Mouse (Mus musculus) monocyte, adult 2 months (primary cell): ENCODE data around the gene Zdhhc5.
"Not testable (repeated sequence)": the region's sequence is repeated elsewhere in the genome, so short reads cannot be mapped to it uniquely, and the experiment has no call there.

ENCODE experiments used
- DNase-seq, 2 experiments: peaks; one replicate each; pipeline ENCODE4 v3.0.0; 2022; ENCODE audit warnings: low spot score in 2 of 2, low read depth in 1 of 2

Zdhhc5 gene

DNA sequence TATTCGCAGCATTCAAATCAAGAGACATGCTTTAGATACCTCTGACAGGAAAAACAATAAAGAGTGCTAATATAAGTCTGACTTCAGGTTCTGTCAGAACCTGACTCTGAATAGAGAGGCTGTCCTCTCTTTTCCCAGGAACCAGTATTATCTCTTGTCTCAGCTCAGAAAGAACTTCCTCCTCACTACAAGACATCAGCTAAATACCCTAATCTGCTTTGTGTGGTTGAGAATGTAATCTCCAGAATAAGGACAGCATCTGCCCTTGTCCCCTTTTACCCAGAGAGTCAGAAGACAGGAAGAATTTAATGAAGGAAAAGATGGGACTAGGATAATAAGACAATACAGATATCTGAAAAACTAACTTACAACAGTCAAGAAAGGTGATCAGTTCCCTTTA lies 11.5 kb downstream of the Zdhhc5 start:
- DNase-seq: no peak

GRCm38 (mm10) chr2:84695007-84695695 lies 19.8 kb downstream of the Zdhhc5 start:
- no peak for DNase-seq

DNA sequence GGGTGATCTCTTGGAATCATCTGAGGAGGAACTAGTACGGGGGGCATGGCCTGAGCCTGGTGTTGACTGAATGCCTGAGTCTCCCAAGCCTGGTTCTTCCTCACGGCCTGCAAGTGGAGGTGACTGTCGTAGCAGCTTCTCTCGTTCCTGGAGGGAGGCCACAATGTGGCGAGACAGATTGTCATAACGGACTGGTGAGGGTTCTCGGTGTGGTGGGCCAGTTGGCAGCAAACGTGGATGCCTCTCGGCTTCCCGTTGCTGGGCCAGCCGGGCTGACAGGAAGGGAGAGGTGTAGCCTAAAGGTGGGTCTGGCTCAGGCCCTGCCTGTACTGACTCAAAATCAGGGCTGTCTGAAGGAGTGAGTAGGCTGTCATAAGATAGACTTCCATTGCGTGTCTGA lies 24.9 kb downstream of the Zdhhc5 start:
- no peak for DNase-seq

GRCm38 (mm10) chr2:84688080-84688844 lies 26.7 kb downstream of the Zdhhc5 start:
- DNase-seq: no peak

DNA sequence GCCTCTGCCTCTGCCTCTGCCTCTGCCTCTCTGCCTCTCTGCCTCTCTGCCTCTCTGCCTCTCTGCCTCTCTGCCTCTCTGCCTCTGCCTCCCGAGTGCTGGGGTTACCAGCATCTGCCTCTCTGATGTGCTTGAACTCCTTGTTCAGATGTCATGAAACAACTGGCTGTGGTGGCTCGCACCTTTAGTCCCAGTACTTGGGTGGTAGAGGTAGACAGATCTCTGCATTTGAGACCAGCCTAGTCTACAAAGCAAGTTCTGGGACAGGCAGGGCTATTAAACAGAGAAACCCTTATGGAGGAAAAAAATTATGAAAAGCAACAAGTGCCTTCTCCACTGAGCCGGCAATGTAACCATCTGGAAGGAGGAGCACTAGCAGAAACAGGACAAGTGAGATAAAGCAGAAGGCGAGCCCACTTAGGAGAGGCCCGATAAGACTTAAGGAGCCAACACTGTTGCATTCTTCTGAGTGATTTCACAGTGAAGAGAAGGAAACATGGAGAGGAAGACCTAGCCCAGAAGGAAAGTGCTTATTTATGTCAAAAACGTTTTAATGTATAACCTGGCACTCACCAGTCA lies 32.3 kb downstream of the Zdhhc5 start:
- no peak for DNase-seq

DNA sequence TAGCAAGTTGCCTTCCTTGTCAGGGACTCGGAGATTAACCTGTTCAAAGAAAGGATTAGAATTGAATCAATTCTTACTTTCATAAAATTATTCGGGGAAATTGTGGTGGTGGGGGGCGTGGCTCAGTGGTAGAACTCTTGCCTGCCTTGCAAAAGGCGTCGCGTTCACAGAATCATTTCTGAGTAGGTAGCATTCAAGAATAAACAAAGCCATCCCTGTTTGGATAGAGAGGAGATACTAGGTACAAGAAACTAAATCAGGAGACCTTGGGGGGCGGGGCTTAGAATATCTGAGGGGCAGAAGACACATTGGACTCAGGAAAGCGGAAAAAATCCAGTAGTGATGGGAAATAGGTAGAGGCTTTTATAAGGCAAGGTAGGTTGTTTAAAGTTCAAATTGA lies 36.0 kb downstream of the Zdhhc5 start, which contains the start of gene Tmx2:
Gene Tmx2 (minus strand): TSS at position 125 of the 400 bp plus-strand sequence.
- DNase-seq: no peak

DNA sequence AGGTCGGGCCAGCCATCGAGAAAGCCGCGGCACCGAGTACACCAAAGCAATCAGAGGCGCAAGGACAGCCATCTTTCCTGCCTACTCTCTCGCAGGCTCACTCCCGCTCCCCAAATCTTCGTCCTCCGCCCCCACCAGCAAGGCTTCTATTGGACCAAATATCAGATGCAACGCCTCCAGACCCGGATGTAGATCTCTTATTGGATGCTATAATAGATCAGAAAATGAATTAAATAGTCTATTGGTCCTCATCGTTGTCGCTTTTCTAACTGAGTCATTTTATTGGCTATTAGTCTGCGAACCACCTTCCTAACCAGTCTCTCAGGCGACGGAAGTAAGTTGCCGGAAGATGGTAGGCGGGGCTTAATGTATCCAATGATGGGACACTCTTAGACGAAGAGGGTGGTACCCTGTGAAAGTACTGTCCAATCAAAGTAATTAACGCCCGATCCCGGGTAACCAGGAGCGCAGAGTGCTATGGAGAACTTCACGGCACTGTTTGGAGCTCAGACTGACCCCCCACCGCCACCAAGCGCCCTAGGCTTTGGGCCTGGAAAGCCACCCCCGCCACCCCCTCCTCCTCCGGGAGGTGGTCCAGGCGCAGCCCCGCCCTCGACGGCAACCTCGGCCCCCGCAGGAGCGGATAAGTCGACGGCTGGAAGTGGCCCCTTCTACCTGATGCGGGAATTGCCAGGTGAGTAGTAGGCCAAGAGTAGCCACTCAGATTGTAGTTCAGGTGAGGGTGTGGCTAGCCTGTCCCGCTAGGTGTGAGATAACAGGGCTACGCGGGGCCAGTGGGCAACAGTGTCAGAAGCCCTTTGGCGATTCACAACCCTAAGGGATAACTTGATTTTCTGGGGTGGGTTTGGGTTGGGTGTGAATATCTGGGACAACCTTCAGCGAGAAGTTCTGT lies 36.8 kb downstream of the Zdhhc5 start, which contains the start of the genes Gm28635 and Med19:
Gene Gm28635 (minus strand): TSS at position 74 of the 913 bp plus-strand sequence.
Gene Med19 (plus strand): TSS at position 435 of the 913 bp plus-strand sequence.
- peak; percentile 85 to 94 for DNase-seq

- no peak for DNase-seq
Observed at GRCm38 (mm10) chr2:84677270-84677967, 37.6 kb downstream of the Zdhhc5 start.

DNA sequence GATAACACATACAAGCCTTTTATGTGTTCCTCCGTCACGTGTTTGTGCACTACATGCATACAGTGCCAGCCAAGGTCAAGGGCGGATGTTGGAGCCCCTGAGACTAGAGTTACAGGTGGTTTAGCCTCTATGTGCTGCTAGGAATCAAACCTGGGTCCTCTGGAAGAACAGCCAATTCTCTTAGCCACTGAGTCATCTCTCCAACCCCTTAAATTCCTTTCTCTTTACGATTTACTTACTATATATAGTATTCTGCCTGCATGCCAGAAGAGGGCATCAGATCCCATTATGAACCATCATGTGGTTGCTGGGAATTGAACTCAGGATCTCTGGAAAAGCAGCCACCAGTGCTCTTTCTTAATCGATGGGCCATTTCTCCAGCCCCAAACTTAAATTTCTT lies 43.4 kb downstream of the Zdhhc5 start:
- not testable (repeated sequence) for DNase-seq

- peak; percentile 26 to 44 for DNase-seq
Observed at GRCm38 (mm10) chr2:84670569-84670933, 44.4 kb downstream of the Zdhhc5 start, which contains the start of gene Selenoh. Gene Selenoh (minus strand): TSS chr2:84670770.

- DNase-seq: no peak
Observed at GRCm38 (mm10) chr2:84669828-84670568, 45.0 kb downstream of the Zdhhc5 start.

DNA sequence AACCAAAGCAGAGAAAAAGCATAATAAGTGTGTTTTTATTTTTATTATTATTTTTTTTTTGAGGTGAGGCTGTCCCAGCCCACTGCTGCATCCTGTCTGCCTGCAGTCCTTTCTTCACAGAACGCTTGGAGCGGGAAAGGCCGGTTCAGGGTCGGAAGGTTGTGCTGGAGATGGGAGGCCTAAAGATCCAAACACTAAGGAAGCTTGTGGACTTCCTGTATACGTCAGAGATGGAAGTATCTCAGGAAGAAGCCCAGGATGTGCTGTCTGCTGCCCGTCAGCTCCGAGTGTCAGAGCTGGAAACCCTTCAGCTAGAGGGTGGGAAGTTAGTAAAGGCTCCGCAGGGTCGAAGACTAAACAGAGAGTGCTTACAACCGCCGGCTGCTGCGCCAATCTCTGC lies 48.9 kb downstream of the Zdhhc5 start:
- DNase-seq: no peak

DNA sequence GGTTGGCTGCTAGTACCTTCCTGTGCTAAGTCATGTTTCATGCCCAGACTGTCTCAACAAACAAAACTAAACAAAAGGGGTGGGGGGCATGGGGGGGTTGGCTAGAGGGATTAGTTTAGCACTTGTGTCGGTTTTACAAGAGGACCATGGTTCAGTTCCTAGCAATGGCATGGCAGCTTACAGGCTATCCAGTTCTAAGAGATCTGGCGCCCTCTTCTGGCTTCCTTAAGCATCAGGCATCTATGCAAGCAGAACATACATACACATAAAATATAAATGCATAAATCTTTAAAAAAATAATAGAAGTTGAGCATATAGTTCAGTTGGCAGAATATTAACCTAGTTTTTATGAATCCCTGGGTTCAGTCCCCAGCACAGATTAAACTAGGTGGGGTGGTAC lies 52.1 kb downstream of the Zdhhc5 start:
- no peak for DNase-seq

GRCm38 (mm10) chr2:84660253-84660652 lies 54.7 kb downstream of the Zdhhc5 start:
- DNase-seq: peak in 1 of 2 experiments; percentile 30

- no peak for DNase-seq
Observed at GRCm38 (mm10) chr2:84658806-84659205, 56.2 kb downstream of the Zdhhc5 start, which contains the start of gene Btbd18. Gene Btbd18 (plus strand): TSS chr2:84659079.

DNA sequence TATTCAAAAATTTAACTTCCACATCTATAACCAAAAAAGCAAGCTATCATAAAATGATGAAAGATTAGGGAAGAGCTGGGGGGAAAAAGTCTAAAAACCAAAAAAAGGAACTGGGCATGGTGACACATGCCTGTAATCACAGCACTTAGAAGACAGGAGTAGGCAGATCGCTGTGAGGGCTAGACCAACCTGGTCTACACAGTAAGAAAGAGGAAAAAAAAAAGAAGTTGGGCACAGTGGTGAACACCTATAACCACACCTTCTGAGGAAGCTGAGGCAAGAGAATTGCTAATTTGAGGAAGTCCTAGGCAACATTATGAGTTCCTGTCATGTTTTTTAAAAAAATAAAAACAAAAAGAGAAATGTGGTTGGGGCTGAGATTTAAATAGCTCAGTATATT lies 59.1 kb downstream of the Zdhhc5 start:
- no peak for DNase-seq

DNA sequence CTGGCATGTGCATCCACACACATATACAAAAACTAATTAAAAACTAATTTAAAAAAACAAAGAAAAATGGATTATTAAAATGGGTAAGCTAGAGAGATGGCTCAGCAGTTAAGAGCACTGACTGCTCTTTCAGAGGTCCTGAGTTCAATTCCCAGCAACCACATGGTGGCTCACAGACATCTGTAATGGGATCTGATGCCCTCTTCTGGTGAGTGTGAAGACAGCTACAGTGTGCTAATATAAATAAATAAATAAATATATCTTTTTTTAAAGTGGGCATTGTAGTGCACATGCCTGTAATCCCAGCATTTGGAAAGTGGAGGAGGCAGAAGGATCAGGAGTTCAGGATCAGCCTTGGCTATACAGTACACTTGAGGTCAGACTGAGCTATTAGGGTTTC lies 61.6 kb downstream of the Zdhhc5 start:
- DNase-seq: no peak

DNA sequence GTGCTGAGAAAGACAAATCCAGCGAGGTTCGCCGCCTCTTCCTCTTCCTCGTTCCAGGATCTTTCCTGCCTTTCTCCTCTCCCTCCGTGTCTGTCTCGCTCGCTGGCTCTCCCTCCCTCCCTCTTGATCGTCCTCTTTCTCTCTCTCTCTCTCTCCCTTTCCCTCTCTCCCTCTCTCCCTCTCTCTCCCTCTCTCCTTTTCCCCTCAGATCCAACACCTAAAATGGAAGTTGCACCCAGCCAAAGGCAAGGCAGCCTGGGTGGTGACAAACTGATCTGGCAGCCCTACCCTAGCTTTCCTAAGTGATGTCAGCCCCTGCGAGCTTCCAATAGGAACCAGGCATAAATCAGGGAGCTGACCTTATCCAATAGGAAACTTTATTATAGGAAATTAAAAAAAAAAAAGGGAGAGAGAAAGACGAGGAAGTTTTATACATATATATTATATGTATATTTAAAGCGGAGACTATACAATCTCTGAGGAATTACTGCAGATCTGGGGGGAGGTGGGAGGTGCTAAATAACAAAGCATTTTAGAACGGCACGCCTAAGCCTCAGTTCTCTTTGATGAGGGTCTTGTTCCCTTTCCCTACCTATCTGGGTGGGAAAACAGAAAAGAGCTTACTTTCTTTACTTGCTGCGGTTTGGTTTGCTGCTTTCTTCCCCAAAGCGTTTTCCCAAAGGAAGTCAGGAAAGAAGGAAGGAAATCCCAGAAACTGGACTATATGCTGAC lies 64.3 kb downstream of the Zdhhc5 start, which contains the start of gene Ctnnd1:
Gene Ctnnd1 (minus strand): TSS at position 302 of the 732 bp plus-strand sequence.
- peak in 1 of 2 experiments; percentile 26 for DNase-seq

GRCm38 (mm10) chr2:84649674-84650073 lies 65.3 kb downstream of the Zdhhc5 start:
- no peak for DNase-seq
